Mouse (Mus musculus) heart, embryonic 11.5 days (tissue): ENCODE results near the gene Tpst1. TPM values are rescaled to one million over a fixed set of nuclear protein-coding genes. Genes with fewer than 3 reads are reported as not detected.

ENCODE experiments used
- ATAC-seq: fragments of 200-750 bp; cut with Nextera tagmentation; replicated peaks from 2 replicates; pipeline ENCODE4 v1.8.0; 2017; ENCODE audit warnings: moderate library complexity; ENCODE audit not compliant: insufficient number of reproducible peaks, low FRiP score, low TSS enrichment
- H3K27ac ChIP-seq: fragments of 300-500 bp; sonication (generic); 2 replicates; pipeline ENCODE4 v1.5.1; 2014; ENCODE audit warnings: mild to moderate bottlenecking, low read depth, low read length
- H3K27me3 ChIP-seq: fragments of 300-500 bp; sonication (generic); 2 replicates; pipeline ENCODE4 v1.6.1; 2014; ENCODE audit warnings: mild to moderate bottlenecking, low read length, mixed read lengths; ENCODE audit not compliant: control insufficient read depth, insufficient read depth
- H3K36me3 ChIP-seq: fragments of 300-500 bp; sonication (generic); 2 replicates; pipeline ENCODE4 v1.6.1; 2014; ENCODE audit warnings: mild to moderate bottlenecking, low read length, moderate library complexity, mixed read lengths; ENCODE audit not compliant: control insufficient read depth, insufficient read depth
- H3K4me1 ChIP-seq: fragments of 300-500 bp; sonication (generic); 2 replicates; pipeline ENCODE4 v1.6.1; 2014; ENCODE audit warnings: low read length; ENCODE audit not compliant: control insufficient read depth, insufficient read depth
- H3K4me2 ChIP-seq: fragments of 300-500 bp; sonication (generic); 2 replicates; pipeline ENCODE4 v1.6.1; 2014; ENCODE audit warnings: mild to moderate bottlenecking, moderate library complexity
- H3K4me3 ChIP-seq: fragments of 300-500 bp; sonication (generic); 2 replicates; pipeline ENCODE4 v1.5.1; 2014; ENCODE audit warnings: low read depth, low read length
- H3K9ac ChIP-seq: fragments of 300-500 bp; sonication (generic); 2 replicates; pipeline ENCODE4 v1.6.1; 2014; ENCODE audit warnings: mild to moderate bottlenecking, low read depth, low read length, moderate library complexity
- H3K9me3 ChIP-seq: fragments of 300-500 bp; sonication (generic); replicated peaks from 2 replicates; pipeline ENCODE4 v1.6.1; 2016; ENCODE audit warnings: low read length; ENCODE audit not compliant: control insufficient read depth
- WGBS: fragments of 180-500 bp; shearing (Covaris S2); extraction: QIAGEN DNeasy Blood & Tissue Kit; methylation state at CpG from one replicate; pipeline ENCODE4 v1.1.7; 2014; ENCODE audit not compliant: insufficient replicate concordance; 5-methylcytosine and 5-hydroxymethylcytosine counted together
- polyA plus RNA-seq: library from polyadenylated mRNA; unstranded; fragments of >200 nt; fragmentation: Nextera tagmentation; extraction: Ambion mirVana; gene quantifications from 2 replicates; pipeline ENCODE4 v1.2.1, GENCODE M21; 2014

Tpst1 gene
- polyA plus RNA-seq, 1 experiment from 2014 or later, result 28.1 TPM

DNA sequence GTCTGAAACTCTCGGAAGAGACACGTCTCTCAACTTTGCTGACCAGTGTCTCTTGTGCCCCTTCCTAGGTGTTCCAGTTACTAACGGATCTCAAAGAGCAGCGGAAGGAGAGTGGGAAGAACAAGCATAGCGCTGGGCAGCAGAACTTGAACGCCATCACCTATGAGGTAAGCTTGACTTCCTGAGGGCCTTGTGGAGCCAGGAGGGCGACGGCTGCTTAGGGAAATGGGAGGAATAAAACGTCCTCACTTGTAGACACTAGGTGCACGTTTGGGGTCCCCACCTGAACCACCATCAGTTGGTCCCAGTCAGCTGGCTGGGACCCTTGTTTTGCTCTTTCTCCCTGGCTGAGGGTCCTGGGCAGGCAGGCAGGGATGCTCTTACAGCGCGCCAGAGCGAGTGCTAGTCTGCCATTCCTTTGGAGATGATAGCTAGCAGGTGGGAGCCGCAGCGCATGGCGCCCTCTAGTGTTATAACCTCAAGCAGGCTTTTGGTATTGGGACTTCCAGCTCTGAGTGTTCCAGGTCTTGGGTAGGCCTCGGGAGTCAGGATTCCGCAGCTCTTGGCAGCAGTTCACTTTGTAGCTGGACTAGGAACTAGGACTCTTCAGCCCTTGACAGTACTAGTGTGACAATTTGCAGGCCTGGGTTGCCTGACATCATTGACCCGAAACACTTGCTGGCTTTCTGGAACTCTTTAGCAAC is 35.2 kb upstream of the Tpst1 start:
- H3K4me3 ChIP-seq, result no peak overlapping the region
- no peaks in the 10 kb centered on the region for H3K4me1 ChIP-seq
- peaks cover 4% of the 10 kb centered on the region; the same call in 1 of the 2 replicates for H3K27me3 ChIP-seq
- no peak for ATAC-seq
- H3K4me2 ChIP-seq, result no peak overlapping the region
- peaks cover 8% of the 10 kb centered on the region for H3K36me3 ChIP-seq
- WGBS, result 63% methylated on average over 19 of the region's 19 CpGs
- no peaks in the 10 kb centered on the region for H3K9me3 ChIP-seq
- no peak overlapping the region for H3K27ac ChIP-seq
- H3K9ac ChIP-seq, result no peak overlapping the region

GRCm38 (mm10) chr5:130040797-130041196 is 32.3 kb upstream of the Tpst1 start:
- H3K9me3 ChIP-seq, result no peaks in the 10 kb centered on the region
- ATAC-seq, result no peak
- no peak overlapping the region for H3K4me3 ChIP-seq
- no peaks in the 10 kb centered on the region for H3K4me1 ChIP-seq
- H3K4me2 ChIP-seq, result no peak overlapping the region
- H3K27me3 ChIP-seq, result peaks cover 30% of the 10 kb centered on the region
- H3K9ac ChIP-seq, result no peak overlapping the region
- 93% methylated on average over 4 of the region's 4 CpGs for WGBS
- H3K36me3 ChIP-seq, result peaks cover 12% of the 10 kb centered on the region
- no peak overlapping the region for H3K27ac ChIP-seq

- Histone ChIP-seq H3K9ac (no peak overlapping the region), H3K36me3 (peaks cover 12% of the 10 kb centered on the region), H3K4me2 (no peak overlapping the region), H3K27ac (no peak overlapping the region), H3K27me3 (peaks cover 30% of the 10 kb centered on the region), H3K4me3 (no peak overlapping the region), H3K4me1 (peaks cover 3% of the 10 kb centered on the region), H3K9me3 (no peaks in the 10 kb centered on the region)
- ATAC-seq, result no peak
- WGBS, result 84% methylated on average over 4 of the region's 4 CpGs
These were observed 31.9 kb upstream of the Tpst1 start for GRCm38 (mm10) chr5:130041262-130041661.

DNA sequence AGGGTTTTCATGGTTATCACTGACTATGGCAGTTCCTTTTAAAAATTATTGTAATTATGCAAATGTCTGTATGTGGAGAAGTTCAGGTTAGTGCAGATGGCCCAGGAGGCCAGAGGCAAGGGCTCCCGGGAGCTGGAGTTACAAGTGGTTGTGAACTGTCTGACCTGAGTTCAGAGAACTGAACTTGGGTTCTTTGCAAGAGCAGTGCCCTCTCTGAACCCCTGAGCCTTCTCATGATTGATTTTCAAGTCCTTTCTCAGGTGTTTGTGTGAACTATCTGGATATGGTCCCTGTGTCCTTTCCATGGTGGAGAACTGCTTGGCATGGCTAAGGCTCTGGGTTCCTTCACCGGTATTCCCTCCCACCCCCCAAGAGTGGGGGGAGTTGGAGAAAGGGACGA is 29.4 kb upstream of the Tpst1 start:
- Histone ChIP-seq H3K36me3 (peaks cover 17% of the 10 kb centered on the region), H3K27me3 (peaks cover 33% of the 10 kb centered on the region), H3K27ac (no peak overlapping the region), H3K4me2 (no peak overlapping the region), H3K4me3 (no peak overlapping the region), H3K9me3 (no peaks in the 10 kb centered on the region), H3K9ac (no peak overlapping the region), H3K4me1 (peaks cover 9% of the 10 kb centered on the region)
- no peak for ATAC-seq
- WGBS, result 89% methylated on average over 3 of the region's 3 CpGs

DNA sequence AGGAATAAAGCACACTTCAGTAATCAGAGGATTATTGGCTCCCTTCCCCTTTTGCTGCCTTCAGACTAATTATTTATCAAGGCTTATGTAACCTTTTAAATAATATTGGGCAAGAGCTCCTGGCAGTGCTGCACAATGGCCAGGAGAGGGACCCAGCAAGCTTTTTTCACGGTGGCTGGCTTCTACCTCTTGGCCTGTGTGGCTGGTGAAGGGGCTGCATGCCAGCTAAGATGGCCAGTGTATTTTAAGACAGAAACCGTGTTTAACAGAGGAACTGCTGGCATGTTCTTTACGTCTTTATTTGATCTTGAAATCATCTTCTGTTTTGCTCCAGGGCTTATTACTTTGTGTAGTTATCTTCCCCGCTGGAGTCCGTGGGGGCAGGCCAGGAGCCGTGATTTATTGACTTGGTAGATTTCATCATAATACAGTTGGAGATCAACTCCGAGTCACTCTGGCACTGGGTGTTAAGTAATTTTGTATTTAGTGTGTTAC is 28.9 kb upstream of the Tpst1 start:
- no peak for ATAC-seq
- WGBS, result 82% methylated on average over 7 of the region's 7 CpGs
- Histone ChIP-seq H3K9ac (no peak overlapping the region), H3K9me3 (no peaks in the 10 kb centered on the region), H3K4me3 (no peak overlapping the region), H3K27ac (no peak overlapping the region), H3K27me3 (peaks cover 38% of the 10 kb centered on the region), H3K4me2 (no peak overlapping the region), H3K36me3 (peaks cover 17% of the 10 kb centered on the region), H3K4me1 (peaks cover 9% of the 10 kb centered on the region)

DNA sequence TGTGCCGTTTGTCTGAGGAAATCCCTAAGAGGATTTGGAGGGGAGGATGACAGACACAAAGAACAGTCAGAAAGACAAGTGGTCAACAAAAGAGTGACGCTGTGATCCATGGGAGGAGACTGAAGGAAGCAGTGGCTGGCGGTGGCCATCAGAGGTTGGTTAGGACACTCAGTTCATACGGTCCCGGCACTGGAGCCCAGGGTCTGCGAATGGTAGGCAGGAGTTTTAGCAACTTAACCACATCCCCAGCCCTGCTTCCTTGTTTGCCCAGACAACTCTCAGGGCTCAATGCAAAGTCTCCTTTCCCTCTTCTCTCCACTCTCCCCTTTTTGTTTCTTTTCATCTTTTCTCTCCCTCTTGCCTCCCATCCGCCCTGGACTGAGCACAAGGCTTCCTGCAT is 27.0 kb upstream of the Tpst1 start:
- Histone ChIP-seq H3K4me2 (no peak overlapping the region), H3K9ac (no peak overlapping the region), H3K27me3 (peaks cover 43% of the 10 kb centered on the region), H3K36me3 (peaks cover 13% of the 10 kb centered on the region), H3K9me3 (no peaks in the 10 kb centered on the region), H3K4me3 (no peak overlapping the region), H3K4me1 (peaks cover 9% of the 10 kb centered on the region), H3K27ac (no peak overlapping the region)
- ATAC-seq, result no peak
- 79% methylated on average over 7 of the region's 7 CpGs for WGBS

DNA sequence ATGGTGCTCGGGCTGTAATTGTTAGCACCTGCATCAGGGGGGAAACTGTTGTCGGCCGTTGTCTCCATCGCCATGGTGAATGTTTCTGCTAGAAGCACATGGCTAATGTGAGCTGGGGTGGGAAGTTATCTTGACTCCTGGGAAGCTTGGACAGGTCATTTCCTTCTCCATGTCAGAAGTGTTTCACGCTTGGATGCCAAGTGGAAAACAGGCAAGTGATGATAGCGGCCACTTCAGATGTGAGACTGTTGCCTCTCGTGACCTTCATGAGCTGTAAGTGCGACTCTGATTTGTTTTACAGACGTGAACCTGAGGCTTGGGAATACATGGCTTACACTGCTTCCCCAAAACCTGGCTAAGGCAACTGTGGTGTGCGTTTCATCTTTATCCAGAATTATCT is 26.5 kb upstream of the Tpst1 start:
- no peak for ATAC-seq
- 49% methylated on average over 10 of the region's 10 CpGs for WGBS
- H3K27me3 ChIP-seq, result peaks cover 48% of the 10 kb centered on the region
- no peak overlapping the region for H3K4me3 ChIP-seq
- no peak overlapping the region for H3K27ac ChIP-seq
- peaks cover 17% of the 10 kb centered on the region for H3K36me3 ChIP-seq
- no peaks in the 10 kb centered on the region for H3K9me3 ChIP-seq
- H3K4me2 ChIP-seq, result no peak overlapping the region
- H3K9ac ChIP-seq, result no peak overlapping the region
- H3K4me1 ChIP-seq, result peaks cover 9% of the 10 kb centered on the region

DNA sequence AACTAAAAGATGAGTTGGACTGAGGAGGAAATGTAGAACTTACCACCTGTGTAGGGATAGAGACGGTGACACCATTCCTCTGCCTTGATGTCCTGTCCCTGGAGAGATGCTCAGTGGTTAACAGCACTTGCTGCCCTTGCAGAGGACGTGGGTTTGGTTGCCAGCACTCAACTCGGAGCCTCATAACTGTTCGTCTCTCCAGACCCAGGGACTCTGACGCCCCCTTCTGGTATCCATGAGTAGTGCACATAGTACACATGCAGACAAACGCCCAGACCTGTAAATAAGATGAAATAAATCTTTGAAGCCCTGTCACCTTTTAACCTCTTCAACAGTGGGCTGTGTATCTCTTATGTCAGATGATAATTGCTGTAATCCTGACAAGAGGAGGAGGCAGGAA is 26.1 kb upstream of the Tpst1 start:
- Histone ChIP-seq H3K4me2 (no peak overlapping the region), H3K9ac (no peak overlapping the region), H3K36me3 (peaks cover 19% of the 10 kb centered on the region), H3K9me3 (no peaks in the 10 kb centered on the region), H3K4me1 (peaks cover 9% of the 10 kb centered on the region), H3K27ac (no peak overlapping the region), H3K4me3 (no peak overlapping the region), H3K27me3 (peaks cover 51% of the 10 kb centered on the region)
- no peak for ATAC-seq
- 73% methylated on average over 6 of the region's 6 CpGs for WGBS
